Mouse (Mus musculus) intestine, embryonic 16.5 days (tissue): ENCODE data around the gene Tex19.2. TPM values are rescaled to one million over a fixed set of nuclear protein-coding genes. Genes with fewer than 3 reads are reported as not detected.
"Not testable (repeated sequence)": the region's sequence is repeated elsewhere in the genome, so short reads cannot be mapped to it uniquely, and the experiment has no call there.

Experiments
- ATAC-seq: fragments of 200-750 bp; cut with Nextera tagmentation; 2 replicates; pipeline ENCODE4 v1.8.0; 2017; ENCODE audit warnings: moderate TSS enrichment, moderate library complexity
- H3K27ac ChIP-seq: fragments of 300-500 bp; sonication (generic); 2 replicates; pipeline ENCODE4 v1.5.1; 2014; ENCODE audit warnings: mild to moderate bottlenecking, low read length
- H3K27me3 ChIP-seq: fragments of 300-500 bp; sonication (generic); replicated peaks from 2 replicates; pipeline ENCODE4 v1.6.1; 2014; ENCODE audit warnings: low read length, control low read depth, mixed read lengths; ENCODE audit not compliant: control insufficient read depth, insufficient read depth
- H3K36me3 ChIP-seq: fragments of 300-500 bp; sonication (generic); 2 replicates; pipeline ENCODE4 v1.6.1; 2014; ENCODE audit warnings: low read length, control low read depth; ENCODE audit not compliant: control insufficient read depth, insufficient read depth
- H3K4me1 ChIP-seq: fragments of 300-500 bp; sonication (generic); 2 replicates; pipeline ENCODE4 v1.6.1; 2014; ENCODE audit warnings: low read length, control low read depth, mixed read lengths; ENCODE audit not compliant: control insufficient read depth, insufficient read depth
- H3K4me2 ChIP-seq: fragments of 300-500 bp; sonication (generic); 2 replicates; pipeline ENCODE4 v1.6.1; 2014; ENCODE audit warnings: low read depth, low read length, control low read depth
- H3K4me3 ChIP-seq: fragments of 300-500 bp; sonication (generic); 2 replicates; pipeline ENCODE4 v1.5.1; 2014; ENCODE audit warnings: mild to moderate bottlenecking, low read length
- H3K9ac ChIP-seq: fragments of 300-500 bp; sonication (generic); 2 replicates; pipeline ENCODE4 v1.6.1; 2014; ENCODE audit warnings: low read depth, low read length
- H3K9me3 ChIP-seq: fragments of 300-500 bp; sonication (generic); 2 replicates; pipeline ENCODE4 v1.6.1; 2016; ENCODE audit warnings: low read length, control low read depth; ENCODE audit not compliant: control insufficient read depth
- WGBS: fragments of 180-500 bp; shearing (Covaris S2); extraction: QIAGEN DNeasy Blood & Tissue Kit; methylation state at CpG from one replicate; pipeline ENCODE4 v1.1.7; 2014; 5-methylcytosine and 5-hydroxymethylcytosine counted together
- polyA plus RNA-seq: library from polyadenylated mRNA; unstranded; fragments of >200 nt; fragmentation: Nextera tagmentation; extraction: Ambion mirVana; gene quantifications from 2 replicates; pipeline ENCODE4 v1.2.1, GENCODE M21; 2015

Tex19.2 gene
- polyA plus RNA-seq, 1 experiment from 2014 or later = not detected

- Histone ChIP-seq H3K9me3 (no peaks in the 10 kb centered on the region), H3K4me1 (no peaks in the 10 kb centered on the region), H3K9ac (no peak overlapping the region), H3K27me3 (no peaks in the 10 kb centered on the region), H3K36me3 (no peaks in the 10 kb centered on the region), H3K27ac (no peak overlapping the region), H3K4me3 (no peak overlapping the region), H3K4me2 (no peak overlapping the region)
- WGBS = 58% methylated on average over 3 of the region's 3 CpGs
- no peak for ATAC-seq
These were observed 2.7 kb upstream of the Tex19.2 start for GRCm38 (mm10) chr11:121121151-121121550.

GRCm38 (mm10) chr11:121118106-121118505 is 371 bp downstream of the Tex19.2 start:
- WGBS = 89% methylated on average over 18 of the region's 18 CpGs
- no peak for ATAC-seq
- Histone ChIP-seq H3K36me3 (no peaks in the 10 kb centered on the region), H3K9ac (no peak overlapping the region), H3K4me2 (no peak overlapping the region), H3K4me1 (no peaks in the 10 kb centered on the region), H3K27ac (no peak overlapping the region), H3K9me3 (no peaks in the 10 kb centered on the region), H3K4me3 (no peak overlapping the region), H3K27me3 (no peaks in the 10 kb centered on the region)

- H3K4me1 ChIP-seq = no peaks in the 10 kb centered on the region
- H3K4me3 ChIP-seq = no peak overlapping the region
- H3K36me3 ChIP-seq = no peaks in the 10 kb centered on the region
- H3K4me2 ChIP-seq = no peak overlapping the region
- H3K27me3 ChIP-seq = no peaks in the 10 kb centered on the region
- no peak overlapping the region for H3K9ac ChIP-seq
- H3K27ac ChIP-seq = no peak overlapping the region
- ATAC-seq = no peak
- no peaks in the 10 kb centered on the region for H3K9me3 ChIP-seq
- WGBS = 76% methylated on average over 5 of the region's 5 CpGs
These were observed 6.2 kb downstream of the Tex19.2 start for GRCm38 (mm10) chr11:121112091-121112775.

- WGBS = 83% methylated on average over 1 of the region's 1 CpGs
- Histone ChIP-seq H3K4me1 (no peaks in the 10 kb centered on the region), H3K27me3 (no peaks in the 10 kb centered on the region)
These were observed 6.9 kb downstream of the Tex19.2 start for GRCm38 (mm10) chr11:121111601-121112000.

GRCm38 (mm10) chr11:121111051-121111450 is 7.4 kb downstream of the Tex19.2 start:
- ATAC-seq = no peak
- WGBS = 92% methylated on average over 3 of the region's 3 CpGs
- H3K9me3 ChIP-seq = no peaks in the 10 kb centered on the region
- H3K27ac ChIP-seq = no peak overlapping the region
- no peak overlapping the region for H3K9ac ChIP-seq
- no peaks in the 10 kb centered on the region for H3K36me3 ChIP-seq
- H3K4me3 ChIP-seq = no peak overlapping the region
- H3K27me3 ChIP-seq = no peaks in the 10 kb centered on the region
- no peak overlapping the region for H3K4me2 ChIP-seq
- H3K4me1 ChIP-seq = no peaks in the 10 kb centered on the region

More at GRCm38 (mm10) chr11:121111601-121112000, 6.9 kb downstream of the Tex19.2 start:
- no peaks in the 10 kb centered on the region for H3K9me3 ChIP-seq
- H3K36me3 ChIP-seq = no peaks in the 10 kb centered on the region
- H3K4me2 ChIP-seq = no peak overlapping the region
- H3K27ac ChIP-seq = no peak overlapping the region
- no peak overlapping the region for H3K4me3 ChIP-seq
- no peak for ATAC-seq
- H3K9ac ChIP-seq = no peak overlapping the region

- peak; percentile 87 for ATAC-seq
- WGBS = 9% methylated on average over 2 of the region's 2 CpGs
- H3K36me3 ChIP-seq = no peaks in the 10 kb centered on the region
- H3K4me3 ChIP-seq = no peak overlapping the region
- no peaks in the 10 kb centered on the region for H3K27me3 ChIP-seq
- no peaks in the 10 kb centered on the region for H3K4me1 ChIP-seq
- H3K9ac ChIP-seq = no peak overlapping the region
- no peaks in the 10 kb centered on the region for H3K9me3 ChIP-seq
- no peak overlapping the region for H3K4me2 ChIP-seq
- H3K27ac ChIP-seq = no peak overlapping the region
These were observed 8.5 kb downstream of the Tex19.2 start for GRCm38 (mm10) chr11:121109986-121110385.

- H3K9ac ChIP-seq = no peak overlapping the region
- H3K4me3 ChIP-seq = no peak overlapping the region
- peak; percentile 26; the same call in 1 of the 2 replicates for ATAC-seq
- no peaks in the 10 kb centered on the region for H3K36me3 ChIP-seq
- no peak overlapping the region for H3K27ac ChIP-seq
- WGBS = 51% methylated on average over 9 of the region's 9 CpGs
- H3K4me1 ChIP-seq = no peaks in the 10 kb centered on the region
- no peak overlapping the region for H3K4me2 ChIP-seq
- no peaks in the 10 kb centered on the region for H3K27me3 ChIP-seq
- H3K9me3 ChIP-seq = no peaks in the 10 kb centered on the region
These were observed 10.4 kb downstream of the Tex19.2 start for GRCm38 (mm10) chr11:121108061-121108460.

- H3K4me1 ChIP-seq, H3K4me2 ChIP-seq, H3K36me3 ChIP-seq, H3K27ac ChIP-seq, H3K27me3 ChIP-seq, H3K9ac ChIP-seq, ATAC-seq, H3K9me3 ChIP-seq, H3K4me3 ChIP-seq: not testable (repeated sequence)
- WGBS = 68% methylated on average over 1 of the region's 1 CpGs
These were observed 11.2 kb downstream of the Tex19.2 start for GRCm38 (mm10) chr11:121107242-121107641.

GRCm38 (mm10) chr11:121101124-121101805 is 17.2 kb downstream of the Tex19.2 start:
- H3K27ac ChIP-seq = peak overlapping the region; percentile 47; the same call in 1 of the 2 replicates
- WGBS = 58% methylated on average over 4 of the region's 4 CpGs

More at GRCm38 (mm10) chr11:121101124-121101805, 17.2 kb downstream of the Tex19.2 start:
- no peak overlapping the region for H3K9ac ChIP-seq
- H3K4me3 ChIP-seq = no peak overlapping the region
- no peaks in the 10 kb centered on the region for H3K36me3 ChIP-seq
- peak; percentile 48 for ATAC-seq
- H3K27me3 ChIP-seq = no peaks in the 10 kb centered on the region
- H3K4me2 ChIP-seq = no peak overlapping the region
- H3K4me1 ChIP-seq = peaks cover 2% of the 10 kb centered on the region
- no peaks in the 10 kb centered on the region for H3K9me3 ChIP-seq
